Mouse (Mus musculus) neural tube, postnatal 0 days (tissue): ENCODE results near the gene 4931422A03Rik. TPM values are rescaled to one million over a fixed set of nuclear protein-coding genes. Genes with fewer than 3 reads are reported as not detected.

ENCODE experiments used
- polyA plus RNA-seq: library from polyadenylated mRNA; unstranded; fragments of >200 nt; fragmentation: Nextera tagmentation; extraction: Ambion mirVana; gene quantifications from 2 replicates; pipeline ENCODE4 v1.2.1, GENCODE M21; 2015

4931422A03Rik gene
- polyA plus RNA-seq = 2.5 and 3.6 TPM in 2 replicates

DNA sequence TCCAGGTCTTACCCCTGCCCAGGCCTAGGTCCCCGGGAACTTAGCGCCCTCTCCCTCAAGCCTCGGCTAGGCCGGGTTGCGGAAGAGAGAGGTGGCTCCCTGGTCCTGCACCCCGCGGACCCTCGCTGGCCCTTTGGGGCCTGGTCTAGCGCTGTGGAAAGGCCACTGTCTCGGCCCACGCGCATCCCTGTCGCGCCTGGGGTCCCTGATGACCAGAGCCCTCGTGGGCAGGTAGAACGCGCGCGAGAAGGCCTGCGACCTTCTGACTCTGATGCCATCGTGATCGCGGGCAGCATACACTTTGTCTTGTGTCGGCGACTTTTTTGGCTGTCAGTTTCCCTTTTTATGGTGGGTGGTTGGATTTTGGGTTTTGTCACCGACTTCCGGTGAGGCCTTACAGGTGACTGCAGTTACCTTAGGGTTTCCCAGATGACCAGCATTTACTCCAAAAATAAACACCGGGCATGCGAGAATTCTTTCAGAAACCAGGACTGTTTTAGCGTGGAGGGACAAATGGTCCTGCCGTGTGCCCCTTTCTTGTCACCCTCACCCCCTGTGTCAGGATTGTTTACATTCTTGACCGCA lies at the start of gene 4931422A03Rik:
Gene 4931422A03Rik, minus strand, starts transcription at position 223 of the 585 bp plus-strand sequence.

DNA sequence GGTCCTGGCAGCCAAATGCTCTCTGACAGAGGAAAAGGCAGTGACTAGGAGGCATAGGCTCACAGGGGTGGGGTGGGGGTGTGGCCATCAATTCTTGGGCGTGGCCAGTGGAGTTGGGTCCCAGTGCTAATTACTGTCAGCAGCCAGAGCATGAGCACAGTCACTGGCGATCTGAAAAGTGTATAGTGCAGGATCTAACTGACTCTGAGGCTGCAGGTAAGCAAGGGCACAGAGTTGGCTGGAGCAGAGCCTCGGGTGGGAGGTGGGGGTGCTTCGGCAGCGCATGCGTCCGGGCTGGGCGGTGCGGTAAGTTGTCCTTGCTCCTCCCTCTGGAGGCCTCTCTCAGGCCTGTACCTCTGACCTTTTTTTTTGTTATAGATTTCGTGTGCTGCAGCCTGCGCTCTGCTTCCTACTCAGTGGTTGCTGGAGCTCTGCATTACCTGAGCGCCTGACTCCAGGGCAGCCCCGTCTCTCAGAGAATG lies 41.6 kb upstream of the 4931422A03Rik start, which contains the start of gene Cd59b:
Gene Cd59b, plus strand, starts transcription at position 146 of the 482 bp plus-strand sequence.

DNA sequence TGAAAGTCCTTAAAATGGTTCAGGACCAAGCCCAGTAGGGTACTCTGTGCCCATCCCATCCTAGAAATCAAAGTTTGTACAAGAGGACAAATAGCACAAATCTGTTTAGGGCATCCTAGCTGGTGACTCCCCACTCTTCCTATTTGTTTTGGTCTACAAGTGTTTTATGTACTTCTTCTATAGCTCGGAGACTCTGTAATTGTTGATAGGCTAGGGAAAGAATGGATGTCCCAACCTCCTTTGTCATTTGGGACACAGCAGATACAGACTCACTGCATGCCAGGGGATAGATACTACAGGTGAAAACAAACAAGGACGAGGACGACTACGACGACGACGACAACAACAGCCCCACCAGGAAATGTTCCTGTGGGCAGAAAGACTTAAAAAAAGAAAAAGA lies 40.3 kb upstream of the 4931422A03Rik start, which contains the start of gene Gm10799:
Gene Gm10799, minus strand, starts transcription at position 101 of the 400 bp plus-strand sequence.

GRCm38 (mm10) chr2:104065526-104065925 lies 37.4 kb upstream of the 4931422A03Rik start, which contains the start of gene Gm10912:
Gene Gm10912 (plus strand): TSS chr2:104065826.

DNA sequence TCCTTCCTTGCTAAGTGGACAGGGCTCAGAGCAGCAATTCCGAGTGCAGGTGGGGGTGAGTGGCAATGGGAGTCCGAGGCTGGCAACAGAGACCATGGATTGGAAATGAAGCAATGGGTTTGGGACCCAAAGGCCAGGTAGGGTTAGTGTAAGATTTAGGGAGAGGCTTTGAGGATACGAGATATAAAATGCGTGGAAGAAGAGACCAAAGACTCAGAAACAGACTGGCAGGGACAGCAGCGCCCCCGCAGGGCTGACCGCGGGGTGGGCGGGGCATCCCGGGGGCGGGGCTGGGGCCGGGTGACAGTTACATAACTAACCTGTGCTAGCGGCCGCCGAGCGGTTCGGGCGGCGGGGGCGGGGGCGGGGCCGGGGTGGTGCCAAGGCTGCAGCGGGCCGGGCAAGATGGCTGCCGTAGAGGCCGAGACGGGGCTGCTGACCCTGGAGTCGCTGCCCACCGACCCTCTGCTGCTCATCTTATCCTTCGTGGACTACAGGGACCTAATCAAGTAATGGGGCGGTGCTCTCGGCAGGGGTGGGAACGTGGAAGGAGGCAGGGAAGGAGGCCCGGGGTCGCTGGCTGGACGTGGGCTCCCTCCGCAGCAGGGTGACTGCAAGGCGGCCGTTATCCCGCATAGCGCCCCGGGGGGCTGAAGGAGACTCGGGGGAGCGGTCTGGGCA lies 563 bp downstream of the 4931422A03Rik start, which contains the start of gene Fbxo3:
Gene Fbxo3, plus strand, starts transcription at position 264 of the 681 bp plus-strand sequence.

GRCm38 (mm10) chr2:103957649-103958546 lies 70.3 kb downstream of the 4931422A03Rik start, which contains the start of gene Lmo2:
Gene Lmo2 (plus strand): TSS chr2:103957986.

Other genes starting within 250 kb of the 4931422A03Rik start
- gene Caprin1, start 230.7 kb downstream of the 4931422A03Rik start, polyA plus RNA-seq = 167 and 169 TPM in 2 replicates
- gene Lmo2, start 70.4 kb downstream of the 4931422A03Rik start, polyA plus RNA-seq = 50.3 and 56.7 TPM in 2 replicates
- gene Fbxo3, start 640 bp downstream of the 4931422A03Rik start, polyA plus RNA-seq = 63.0 and 64.1 TPM in 2 replicates
- not detected in 2 replicates for gene Gm10912, start 37.5 kb upstream of the 4931422A03Rik start, polyA plus RNA-seq
- not detected in 2 replicates for gene Gm10799, start 40.2 kb upstream of the 4931422A03Rik start, polyA plus RNA-seq
- gene Cd59b, start 41.5 kb upstream of the 4931422A03Rik start, polyA plus RNA-seq = 5.3 and 5.6 TPM in 2 replicates
- gene Cd59a, start 67.4 kb upstream of the 4931422A03Rik start, polyA plus RNA-seq = 17.2 and 17.4 TPM in 2 replicates
- not detected in 2 replicates for gene A930018P22Rik, start 94.4 kb upstream of the 4931422A03Rik start, polyA plus RNA-seq